Mouse (Mus musculus) splenic B cell, adult 2 months (primary cell): ENCODE measurements at regions not wholly inside any gene's neighbourhood (a gene's known extent, or its start where the extent isn't known, plus 50 kb on each side); places are given as distances from the start of the nearest gene placed in this dataset.

Experiments used
- DNase-seq: peaks from one replicate; pipeline ENCODE4 v3.0.0-alpha.2; 2011; ENCODE audit warnings: low read depth, low spot score
- H3K27me3 ChIP-seq: 2 replicates; pipeline ENCODE4 v1.6.1; 2012; ENCODE audit warnings: mild to moderate bottlenecking, low read length, moderate library complexity, mixed read lengths; ENCODE audit not compliant: control insufficient read depth, poor library complexity, insufficient read depth, severe bottlenecking
- H3K36me3 ChIP-seq: 2 replicates; pipeline ENCODE4 v1.6.1; 2012; ENCODE audit warnings: mild to moderate bottlenecking, low read length, moderate library complexity, mixed read lengths; ENCODE audit not compliant: control insufficient read depth, poor library complexity, insufficient read depth, severe bottlenecking

DNA sequence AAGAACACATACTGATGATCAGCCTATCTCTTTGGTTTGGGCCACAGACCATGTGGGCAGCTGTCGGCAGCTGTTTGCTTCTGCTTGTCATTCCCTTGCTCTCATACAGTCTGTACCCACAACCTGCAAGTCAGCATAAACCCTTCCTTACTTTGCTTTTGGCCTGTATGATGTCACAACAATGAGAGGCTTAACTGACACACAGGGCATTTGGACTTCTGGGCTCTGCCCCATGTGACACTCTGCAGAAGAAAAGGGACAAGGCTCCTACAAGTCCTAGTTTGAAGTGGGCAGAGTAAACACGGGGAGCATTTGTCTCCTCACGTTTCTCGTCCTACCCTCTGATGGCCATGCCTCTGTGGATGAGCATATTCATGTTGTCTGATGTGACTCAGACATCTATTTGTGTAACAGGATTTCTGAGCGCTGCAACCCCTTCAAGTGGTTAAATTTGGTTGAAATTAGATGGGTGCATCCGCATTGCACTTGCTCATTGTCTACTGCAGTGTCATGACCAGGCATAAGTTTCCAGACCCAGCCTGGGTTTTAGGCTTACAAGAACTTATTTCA lies 87.6 kb upstream of the Cpeb4 start:
- Histone ChIP-seq H3K27me3 (no peaks in the 10 kb centered on the region), H3K36me3 (no peaks in the 10 kb centered on the region)
- no peak for DNase-seq

DNA sequence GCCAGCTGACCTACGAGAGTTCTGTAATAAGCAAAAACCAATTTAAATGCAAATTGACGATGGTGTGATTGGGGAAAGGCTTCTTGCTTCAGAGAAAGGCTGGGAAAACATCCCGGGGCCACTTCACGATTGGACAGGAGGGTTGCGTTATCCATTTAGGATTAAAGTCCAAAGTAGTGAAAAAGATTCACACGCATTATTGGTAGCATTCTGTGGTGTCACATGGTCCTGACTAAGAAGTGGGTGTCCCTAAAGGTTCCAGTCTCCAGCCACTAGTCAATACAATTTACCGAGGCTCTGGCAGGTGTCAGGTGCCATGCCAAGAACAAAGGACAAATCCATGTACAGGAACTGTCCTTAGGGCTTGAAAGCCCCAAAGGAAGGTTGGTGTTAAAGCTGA lies 86.9 kb upstream of the Cpeb4 start:
- H3K36me3 ChIP-seq: no peaks in the 10 kb centered on the region
- H3K27me3 ChIP-seq: no peaks in the 10 kb centered on the region
- no peak for DNase-seq

DNA sequence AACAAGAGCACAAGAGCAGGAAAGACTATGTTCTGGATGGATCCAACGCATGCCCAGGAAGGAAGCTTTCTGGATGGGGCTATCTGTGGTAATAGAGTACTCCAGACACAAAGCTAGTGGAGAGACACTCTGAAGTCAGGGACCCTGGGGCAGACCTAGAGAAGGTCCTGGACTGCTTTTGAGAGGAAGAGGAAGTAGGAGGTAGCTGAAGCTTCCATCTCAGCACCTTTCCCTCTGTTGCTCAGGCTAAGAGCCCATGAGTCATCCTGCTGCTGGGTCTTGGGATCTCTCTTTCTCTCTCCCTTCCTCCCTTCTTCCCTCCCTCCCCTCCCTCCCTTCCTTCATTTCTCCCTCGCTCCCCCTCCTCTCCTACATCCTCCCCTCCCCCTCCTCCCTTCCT lies 84.6 kb upstream of the Cpeb4 start:
- H3K27me3 ChIP-seq: no peaks in the 10 kb centered on the region
- DNase-seq: no peak
- no peaks in the 10 kb centered on the region for H3K36me3 ChIP-seq

DNA sequence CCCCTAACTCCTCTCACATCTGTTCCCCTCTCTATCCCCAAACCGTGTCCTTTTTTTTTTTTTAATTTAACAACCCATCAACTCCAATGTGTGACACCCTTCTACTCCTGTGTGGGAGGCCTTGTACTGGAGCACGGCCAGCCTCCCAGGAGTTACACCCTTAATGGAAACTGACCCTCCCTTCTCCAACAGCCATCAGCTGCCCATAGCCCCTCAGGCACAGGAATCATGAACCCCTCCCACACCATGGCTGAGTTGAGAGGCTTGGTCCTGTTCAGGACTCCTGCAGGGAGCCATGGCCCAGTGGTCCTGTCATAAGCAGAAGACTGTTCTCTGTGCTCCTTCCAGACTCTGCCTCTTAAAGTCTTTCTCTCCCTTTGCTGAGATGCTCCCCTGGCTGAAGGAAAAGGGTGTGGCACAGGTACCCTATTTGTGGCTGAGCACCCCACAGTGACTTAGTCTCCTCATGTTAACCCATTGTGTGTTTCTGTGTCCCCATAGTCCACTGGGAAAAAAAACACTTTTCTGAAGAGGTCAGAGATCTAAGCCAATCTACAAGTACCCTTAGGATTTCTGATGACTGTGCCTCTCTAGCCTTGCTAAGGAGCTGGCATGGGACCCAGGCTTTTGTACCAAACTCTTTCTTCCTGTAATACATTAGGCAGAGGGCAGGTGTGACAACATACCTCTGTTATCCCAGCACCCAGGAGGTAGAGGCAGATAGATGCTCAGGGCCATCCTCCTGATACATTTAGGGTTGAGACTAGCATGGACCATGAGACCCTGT lies 83.9 kb upstream of the Cpeb4 start:
- Histone ChIP-seq H3K27me3 (no peaks in the 10 kb centered on the region), H3K36me3 (no peaks in the 10 kb centered on the region)
- DNase-seq: no peak

DNA sequence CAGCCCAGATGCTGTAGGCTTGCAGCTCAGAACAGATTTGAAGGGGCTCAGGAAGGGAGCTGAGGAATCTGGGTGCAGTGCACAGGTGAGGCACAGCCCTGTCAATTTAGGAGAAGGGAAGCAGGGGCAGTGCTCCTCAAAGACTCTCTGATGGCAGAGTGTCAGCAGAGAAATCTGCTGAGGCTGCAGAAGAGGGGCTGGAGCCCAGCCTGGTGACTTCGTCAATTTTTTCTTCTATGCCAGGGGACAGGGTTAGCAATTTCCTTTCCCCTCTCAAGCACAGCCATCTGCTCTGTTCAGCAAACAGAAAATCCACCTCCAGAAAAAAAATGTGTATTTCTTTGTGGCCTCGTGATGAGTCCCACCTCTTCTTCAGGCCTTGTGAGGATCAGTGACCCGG lies 82.0 kb upstream of the Cpeb4 start:
- no peak for DNase-seq
- no peaks in the 10 kb centered on the region for H3K27me3 ChIP-seq
- H3K36me3 ChIP-seq: no peaks in the 10 kb centered on the region

DNA sequence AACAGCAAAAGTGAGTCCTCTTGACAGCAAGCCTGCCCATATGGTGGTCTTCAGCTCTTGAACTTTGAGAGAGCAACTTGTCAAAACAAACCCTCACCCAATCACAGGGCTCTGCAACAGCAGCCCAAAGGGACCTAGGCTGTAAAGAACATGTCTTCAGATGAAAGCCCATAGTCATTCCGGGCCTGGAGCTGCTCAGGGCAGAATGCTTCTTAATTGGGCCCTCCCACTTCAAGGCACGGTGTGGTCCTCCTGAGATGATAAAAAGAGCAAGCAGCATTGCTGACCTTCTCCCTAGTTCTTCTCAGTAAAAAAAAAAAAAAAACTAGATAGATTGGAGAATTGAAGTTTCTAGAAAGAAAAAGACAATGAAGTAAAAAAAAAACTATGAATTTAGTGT lies 80.7 kb upstream of the Cpeb4 start:
- no peaks in the 10 kb centered on the region for H3K27me3 ChIP-seq
- no peaks in the 10 kb centered on the region for H3K36me3 ChIP-seq
- no peak for DNase-seq

DNA sequence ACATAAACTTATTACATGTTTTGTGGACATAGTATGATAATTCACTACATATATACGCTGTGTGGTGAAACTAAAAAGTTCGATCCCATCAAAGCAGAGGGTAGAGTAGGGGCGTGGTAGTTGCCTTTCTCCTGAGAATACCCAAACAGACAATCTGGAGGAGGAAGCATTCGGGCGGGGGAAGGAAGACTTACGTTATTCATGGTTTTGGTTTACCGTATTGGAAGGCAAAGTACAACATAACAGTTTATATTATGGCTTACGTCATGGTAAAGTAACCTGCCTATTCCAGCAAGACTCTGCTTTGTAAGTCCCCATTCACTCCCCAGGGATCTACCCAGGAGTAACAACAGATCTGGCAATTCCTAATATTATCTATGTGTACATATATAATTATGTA lies 76.9 kb upstream of the Cpeb4 start:
- H3K27me3 ChIP-seq: no peaks in the 10 kb centered on the region

DNA sequence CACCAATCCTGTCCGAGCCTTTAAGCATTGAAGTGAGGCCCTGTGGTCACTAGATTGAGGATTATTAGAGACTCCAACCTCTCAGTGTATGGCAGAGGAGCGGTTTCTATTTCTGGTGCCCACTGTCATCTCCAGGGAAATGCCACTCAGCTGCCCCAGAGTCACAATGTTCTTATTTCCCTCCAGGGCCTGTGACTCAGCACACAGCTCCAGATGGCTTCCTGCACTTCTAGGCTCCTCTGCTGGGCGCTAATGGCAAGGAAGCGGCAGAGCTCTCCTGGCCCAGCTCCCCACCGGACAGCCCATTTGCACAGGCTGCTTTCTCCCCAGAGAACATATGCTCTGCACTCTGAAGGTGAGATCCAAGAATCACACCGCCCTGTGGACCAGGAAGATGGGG lies 75.8 kb upstream of the Cpeb4 start:
- peak; percentile 15 for DNase-seq
- Histone ChIP-seq H3K27me3 (no peaks in the 10 kb centered on the region), H3K36me3 (no peaks in the 10 kb centered on the region)

More for the DNA sequence above, 76.9 kb upstream of the Cpeb4 start:
- no peak for DNase-seq
- no peaks in the 10 kb centered on the region for H3K36me3 ChIP-seq

DNA sequence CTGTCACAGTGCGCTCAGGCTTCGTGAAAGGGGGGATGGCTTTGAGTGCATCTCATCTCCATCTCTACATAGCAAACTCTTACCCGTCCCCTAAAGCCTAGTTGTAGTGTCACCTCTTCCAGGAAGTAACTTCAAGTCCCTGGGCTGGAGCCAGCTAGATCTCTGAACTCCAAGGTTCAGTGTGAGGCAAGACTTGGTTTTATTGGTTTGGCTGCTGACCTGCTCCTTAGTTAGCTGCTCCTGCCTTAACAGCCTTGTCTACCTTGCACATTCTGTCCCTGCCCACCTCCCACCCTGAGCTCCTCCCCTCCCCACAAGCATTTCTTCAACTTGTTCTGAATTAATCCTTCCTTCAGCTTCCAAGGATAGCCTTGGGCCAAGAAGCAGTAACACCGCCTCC lies 70.4 kb upstream of the Cpeb4 start:
- no peaks in the 10 kb centered on the region for H3K36me3 ChIP-seq
- H3K27me3 ChIP-seq: no peaks in the 10 kb centered on the region
- no peak for DNase-seq

DNA sequence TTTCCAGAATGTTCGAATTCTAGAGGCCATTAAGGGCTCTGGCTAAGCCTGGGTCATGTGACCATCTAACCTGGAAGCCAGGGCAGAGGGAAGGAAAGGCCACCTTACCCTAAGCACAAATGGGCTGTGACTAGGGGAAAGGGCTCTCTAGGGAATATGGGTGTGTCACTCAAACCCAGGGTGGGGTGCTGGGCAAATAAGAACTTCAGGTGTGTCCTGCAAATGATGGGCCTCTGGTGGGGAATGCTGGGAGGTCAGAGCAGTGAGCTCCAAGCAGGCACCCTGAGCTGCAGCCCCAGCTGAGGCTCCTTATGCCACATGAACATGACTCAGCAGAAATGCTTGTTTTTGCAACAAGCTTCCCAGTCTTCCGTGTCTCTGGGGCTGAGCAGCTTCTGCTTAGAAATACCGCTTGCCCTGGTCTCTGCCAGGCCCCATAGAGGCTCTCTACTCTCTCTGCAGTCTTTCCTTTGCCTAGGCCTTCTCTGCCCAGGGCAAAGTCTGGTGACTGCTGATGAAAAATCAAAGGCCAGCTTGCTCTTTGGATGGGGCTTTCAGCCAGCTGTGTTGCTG lies 68.6 kb upstream of the Cpeb4 start:
- no peaks in the 10 kb centered on the region for H3K36me3 ChIP-seq
- no peaks in the 10 kb centered on the region for H3K27me3 ChIP-seq
- DNase-seq: no peak

DNA sequence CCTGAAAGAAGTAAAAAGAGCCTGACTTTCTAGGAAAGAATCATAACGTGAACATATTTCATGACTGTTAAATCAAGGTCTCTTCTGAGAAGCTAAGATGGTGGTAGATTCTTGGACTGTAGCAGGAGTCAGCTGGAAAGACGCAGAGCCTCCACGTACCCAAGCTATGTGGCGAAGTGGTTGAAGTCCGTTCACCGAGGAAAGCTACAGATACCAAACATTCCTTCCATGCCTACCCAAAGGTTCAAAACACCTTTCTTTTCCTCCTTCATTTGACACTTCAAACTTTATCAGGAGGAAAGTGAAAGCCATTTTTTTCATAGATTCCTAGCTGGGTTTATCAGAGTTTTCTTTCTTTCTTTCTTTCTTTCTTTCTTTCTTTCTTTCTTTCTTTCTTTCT lies 67.5 kb upstream of the Cpeb4 start:
- no peak for DNase-seq
- Histone ChIP-seq H3K36me3 (no peaks in the 10 kb centered on the region), H3K27me3 (no peaks in the 10 kb centered on the region)

DNA sequence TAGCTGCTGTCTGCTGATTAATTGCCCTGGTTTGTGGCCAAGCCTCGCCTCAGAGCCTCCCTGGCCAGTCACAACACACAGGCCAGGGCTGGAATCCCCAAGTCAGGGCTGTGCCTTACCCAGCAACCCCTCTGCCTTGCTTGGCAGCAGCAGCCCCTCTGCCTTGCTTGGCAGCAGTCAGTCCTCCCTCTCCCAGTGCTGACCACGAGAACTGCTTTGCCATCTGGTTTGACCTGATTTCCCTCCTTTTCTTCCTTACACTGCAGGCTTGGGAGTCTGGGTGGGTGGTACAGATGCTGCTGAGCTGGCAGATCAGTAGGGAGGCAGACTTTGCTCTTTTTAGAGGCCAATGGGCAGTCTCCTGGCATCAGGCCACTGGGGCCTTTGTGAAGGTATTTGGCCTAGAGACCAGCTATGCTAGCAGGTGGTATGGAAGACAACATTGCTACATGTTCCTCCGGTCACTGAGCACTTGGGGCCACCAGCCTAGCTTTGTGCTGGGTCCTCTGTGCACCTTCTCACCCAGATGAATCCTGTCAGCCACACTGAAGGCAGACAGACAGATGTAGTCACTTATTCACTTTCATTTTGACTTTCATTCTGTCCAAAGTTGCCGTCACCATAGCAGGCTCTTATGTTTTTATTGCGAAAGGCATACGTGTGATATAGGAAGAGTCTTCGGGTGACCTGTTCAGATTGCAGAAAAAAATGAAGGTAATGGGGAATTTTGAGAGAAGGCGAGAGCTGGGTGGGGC lies 64.4 kb upstream of the Cpeb4 start:
- no peak for DNase-seq
- H3K36me3 ChIP-seq: no peaks in the 10 kb centered on the region
- H3K27me3 ChIP-seq: no peaks in the 10 kb centered on the region

DNA sequence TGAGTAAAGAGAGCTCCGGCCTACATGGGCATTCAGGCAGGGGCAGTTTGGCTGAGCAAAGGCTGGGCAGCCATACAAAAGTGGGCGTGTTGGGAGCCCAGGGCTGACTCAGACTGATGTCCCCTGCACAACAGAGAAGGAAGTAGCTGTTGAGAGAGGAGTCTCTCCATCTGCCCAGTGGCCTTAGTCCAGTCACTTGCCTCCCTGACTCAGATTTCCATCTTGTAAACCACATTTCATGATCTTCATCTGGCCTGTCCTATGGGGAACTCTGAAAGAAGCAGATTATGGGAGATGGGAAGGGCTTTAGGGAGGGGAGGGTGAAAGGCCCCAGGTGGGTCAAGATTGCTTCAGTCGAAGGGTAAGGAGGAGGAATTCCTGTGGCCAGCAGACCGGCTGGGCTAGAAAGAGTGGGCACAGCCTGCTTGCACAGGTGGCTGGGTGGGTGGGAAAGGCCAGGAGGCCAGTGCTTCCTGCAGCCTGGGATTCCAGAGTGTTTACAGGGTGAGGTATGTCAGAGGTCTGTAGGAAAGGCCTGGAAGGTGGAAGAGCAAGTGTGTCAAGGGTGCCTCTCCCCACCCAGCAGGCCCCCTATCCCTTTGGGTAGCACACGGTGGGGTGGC lies 63.7 kb upstream of the Cpeb4 start:
- H3K27me3 ChIP-seq: no peaks in the 10 kb centered on the region
- no peak for DNase-seq
- no peaks in the 10 kb centered on the region for H3K36me3 ChIP-seq

DNA sequence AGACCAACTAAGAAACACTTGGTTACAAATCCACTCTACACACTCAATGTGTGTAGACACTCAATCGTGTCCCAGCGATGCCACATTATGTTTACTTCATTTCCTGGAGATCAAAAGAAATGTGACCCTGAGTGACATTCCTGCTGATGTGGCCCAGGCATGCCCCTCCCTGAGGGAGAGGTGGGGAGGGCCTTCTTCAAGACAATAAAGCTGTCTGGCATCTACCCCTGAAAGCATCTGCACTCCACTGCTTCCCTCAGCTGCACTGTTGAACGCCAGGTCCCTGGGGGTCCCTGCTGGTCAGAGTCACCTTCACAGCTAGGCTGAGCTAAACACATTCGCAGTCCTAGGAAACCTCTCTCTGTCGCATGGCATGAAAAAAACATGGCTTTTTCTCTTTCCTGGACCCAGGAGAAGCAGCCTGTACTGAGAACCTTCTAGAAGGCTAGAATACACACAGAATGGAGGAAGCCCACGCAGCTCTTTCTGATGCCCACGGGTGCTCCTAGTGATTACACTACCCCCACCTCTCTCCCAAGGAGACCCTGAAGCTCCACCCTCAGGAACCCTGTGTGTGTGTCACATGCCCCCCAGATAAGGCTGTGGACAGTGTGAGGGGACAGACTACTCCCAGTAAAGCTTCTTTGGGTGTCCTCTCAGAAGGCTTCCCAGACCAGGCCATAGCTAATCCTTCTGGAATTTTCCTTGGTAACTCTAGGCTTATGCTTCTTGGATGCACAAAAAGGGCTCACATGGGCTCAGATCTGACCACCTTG lies 61.8 kb upstream of the Cpeb4 start:
- H3K27me3 ChIP-seq: no peaks in the 10 kb centered on the region
- DNase-seq: no peak
- no peaks in the 10 kb centered on the region for H3K36me3 ChIP-seq
